Mouse (Mus musculus): ENCODE data around the gene Ctnnal1. TPM values are rescaled to one million over a fixed set of nuclear protein-coding genes. Genes with fewer than 3 reads are reported as not detected.

Ctnnal1 gene
- total RNA-seq, 1 experiment from 2014 or later = 7.7 TPM

- no peak for ATAC-seq (replicated peaks; ENCODE audit: low read depth, poor library complexity, severe bottlenecking)
These were observed 972 bp downstream of the Ctnnal1 start for GRCm38 (mm10) chr4:56864016-56864415.

- no peak for ATAC-seq (replicated peaks; ENCODE audit: low read depth, poor library complexity, severe bottlenecking)
These were observed 3.4 kb downstream of the Ctnnal1 start for GRCm38 (mm10) chr4:56861551-56861950.

DNA sequence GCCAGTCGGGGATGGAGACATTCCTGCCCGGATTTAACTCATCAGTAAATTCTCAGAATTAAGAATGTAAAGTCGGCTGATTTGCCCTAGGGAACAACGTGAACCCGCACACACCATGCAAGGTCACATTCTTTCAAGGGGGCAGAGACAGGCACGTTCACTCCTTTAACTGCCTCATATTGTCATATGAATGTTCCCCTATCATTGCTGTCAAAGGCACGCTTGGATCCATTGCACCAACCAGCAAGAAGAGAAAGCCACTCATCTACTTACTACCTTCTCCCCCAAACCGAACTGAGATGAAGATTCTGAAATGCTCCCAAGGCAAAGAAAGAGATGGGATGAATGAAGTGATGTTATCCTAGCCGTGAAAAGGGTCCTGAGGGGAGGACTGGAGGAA, 6.3 kb downstream of the Ctnnal1 start:
- ATAC-seq (replicated peaks; ENCODE audit: low read depth, poor library complexity, severe bottlenecking) = no peak

- ATAC-seq (replicated peaks; ENCODE audit: low read depth, poor library complexity, severe bottlenecking) = no peak
These were observed 8.5 kb downstream of the Ctnnal1 start for GRCm38 (mm10) chr4:56856371-56856949.

- ATAC-seq (replicated peaks; ENCODE audit: low read depth, poor library complexity, severe bottlenecking) = no peak
These were observed 9.1 kb downstream of the Ctnnal1 start for GRCm38 (mm10) chr4:56855935-56856334.

- no peak for ATAC-seq (replicated peaks; ENCODE audit: low read depth, poor library complexity, severe bottlenecking)
These were observed 14.3 kb downstream of the Ctnnal1 start for GRCm38 (mm10) chr4:56850724-56851123.

- no peak for ATAC-seq (replicated peaks; ENCODE audit: low read depth, poor library complexity, severe bottlenecking)
These were observed 16.9 kb downstream of the Ctnnal1 start for GRCm38 (mm10) chr4:56848044-56848443.

DNA sequence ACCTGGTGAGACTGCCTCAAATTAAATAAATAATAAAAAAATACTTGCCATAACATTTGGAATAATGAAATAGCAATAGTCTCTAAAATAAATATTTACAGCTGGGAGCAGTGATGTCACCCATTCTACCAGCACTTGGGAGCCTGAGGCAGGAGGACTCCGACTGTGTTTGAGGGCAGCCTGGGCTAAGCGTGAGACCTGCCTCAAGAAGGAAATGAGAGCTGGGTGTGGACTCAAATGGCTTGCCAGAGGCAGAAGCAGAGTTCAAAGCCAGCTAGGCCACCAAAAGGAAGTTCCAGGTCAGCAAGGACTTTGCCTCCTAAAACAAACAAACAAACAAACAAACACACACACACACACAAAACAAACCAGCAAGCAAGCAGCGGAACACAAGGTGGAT, 17.6 kb downstream of the Ctnnal1 start:
- no peak for ATAC-seq (replicated peaks; ENCODE audit: low read depth, poor library complexity, severe bottlenecking)

GRCm38 (mm10) chr4:56845896-56846533, 19.0 kb downstream of the Ctnnal1 start:
- no peak for ATAC-seq (replicated peaks; ENCODE audit: low read depth, poor library complexity, severe bottlenecking)

DNA sequence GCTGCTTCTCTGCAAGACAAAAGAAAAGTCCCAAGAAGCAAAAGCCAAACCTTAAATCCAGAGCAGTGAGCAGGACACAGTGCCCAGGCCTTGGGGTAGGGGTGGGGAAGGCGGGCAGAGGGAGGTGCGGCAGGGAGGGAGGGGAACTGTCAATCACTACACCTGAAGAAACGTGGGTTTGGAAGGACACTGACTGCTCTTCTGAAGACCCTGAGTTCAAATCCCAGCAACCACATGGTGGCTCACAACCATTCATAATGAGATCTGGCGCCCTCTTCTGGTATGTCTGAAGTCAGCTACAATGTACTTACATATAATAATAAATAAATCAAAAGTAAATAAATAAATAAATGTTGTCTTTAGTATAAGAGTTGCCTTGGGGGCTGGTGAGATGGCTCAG, 20.1 kb downstream of the Ctnnal1 start:
- no peak for ATAC-seq (replicated peaks; ENCODE audit: low read depth, poor library complexity, severe bottlenecking)

GRCm38 (mm10) chr4:56843963-56844362, 21.0 kb downstream of the Ctnnal1 start:
- no peak for ATAC-seq (replicated peaks; ENCODE audit: low read depth, poor library complexity, severe bottlenecking)

GRCm38 (mm10) chr4:56842501-56842900, 22.5 kb downstream of the Ctnnal1 start:
- no peak for ATAC-seq (replicated peaks; ENCODE audit: low read depth, poor library complexity, severe bottlenecking)

- no peak for ATAC-seq (replicated peaks; ENCODE audit: low read depth, poor library complexity, severe bottlenecking)
These were observed 24.7 kb downstream of the Ctnnal1 start for GRCm38 (mm10) chr4:56840297-56840696.

DNA sequence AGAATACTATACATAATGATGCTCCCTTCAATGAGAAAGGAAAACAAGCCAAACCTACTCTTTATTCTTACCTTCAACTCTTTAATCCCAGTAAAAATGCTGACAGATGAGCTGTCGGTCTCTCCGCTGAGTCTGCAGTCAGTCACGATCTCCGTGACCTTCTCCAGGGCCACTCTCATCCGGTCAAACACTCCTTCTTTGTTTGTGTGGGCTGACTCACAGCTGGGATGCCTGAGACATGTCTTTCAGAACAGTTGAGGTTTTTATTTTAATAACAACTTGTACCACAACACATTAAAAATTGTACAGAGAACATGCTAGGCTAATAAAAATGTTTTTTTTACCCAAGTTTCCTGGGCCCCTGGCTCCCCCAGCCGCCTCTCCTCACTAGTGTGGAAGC, 27.3 kb downstream of the Ctnnal1 start:
- ATAC-seq (replicated peaks; ENCODE audit: low read depth, poor library complexity, severe bottlenecking) = no peak

GRCm38 (mm10) chr4:56831998-56832397, 33.0 kb downstream of the Ctnnal1 start:
- ATAC-seq (replicated peaks; ENCODE audit: low read depth, poor library complexity, severe bottlenecking) = no peak

DNA sequence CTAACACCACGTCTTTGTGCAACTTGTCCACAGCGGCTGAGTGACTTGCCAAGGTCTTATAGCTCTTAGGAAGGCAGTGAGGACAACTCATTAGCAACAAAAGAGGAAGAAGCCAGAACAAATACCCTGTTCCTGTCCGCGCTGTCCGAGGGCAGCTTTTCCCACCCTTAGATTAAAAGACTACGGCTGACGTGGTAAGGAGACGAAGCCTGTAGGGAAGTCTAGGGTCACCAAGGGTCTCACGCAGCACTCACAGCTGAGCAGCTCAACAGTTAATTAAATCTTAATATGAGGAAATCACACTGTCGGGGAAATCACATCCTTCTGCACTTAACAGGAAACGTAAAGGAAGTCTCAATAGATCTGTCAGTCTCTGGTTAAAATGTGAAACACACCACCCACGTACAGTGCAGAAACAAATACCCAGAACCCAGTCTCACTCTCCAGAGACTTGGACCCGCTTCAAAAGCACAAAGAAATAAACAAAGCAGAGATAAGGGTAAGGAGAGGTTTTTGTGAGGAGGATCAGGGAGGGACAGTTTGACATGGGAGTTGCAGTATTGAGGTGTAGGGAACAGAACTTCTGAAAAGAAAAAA, 33.9 kb downstream of the Ctnnal1 start:
- no peak for ATAC-seq (replicated peaks; ENCODE audit: low read depth, poor library complexity, severe bottlenecking)

DNA sequence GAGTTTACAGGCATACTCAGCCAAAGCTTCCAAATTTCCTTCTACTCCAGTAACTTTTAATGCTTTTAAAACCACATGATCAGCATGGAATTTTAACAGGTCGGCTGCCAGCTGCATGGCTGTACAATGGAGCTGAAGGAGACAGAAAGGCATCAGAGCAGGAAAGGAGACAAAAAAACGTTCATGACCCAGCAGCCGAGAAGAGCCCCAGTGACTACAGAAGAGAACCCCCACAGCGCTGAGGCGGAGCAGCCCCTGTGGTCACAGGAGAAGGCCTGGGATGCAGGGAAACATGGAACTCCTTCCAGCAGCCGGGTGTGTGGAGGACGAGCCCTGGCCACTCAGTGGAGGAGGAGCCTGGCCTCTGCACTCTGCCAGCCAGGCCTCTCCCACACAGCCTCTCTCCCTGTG, 35.5 kb downstream of the Ctnnal1 start:
- no peak for ATAC-seq (replicated peaks; ENCODE audit: low read depth, poor library complexity, severe bottlenecking)

DNA sequence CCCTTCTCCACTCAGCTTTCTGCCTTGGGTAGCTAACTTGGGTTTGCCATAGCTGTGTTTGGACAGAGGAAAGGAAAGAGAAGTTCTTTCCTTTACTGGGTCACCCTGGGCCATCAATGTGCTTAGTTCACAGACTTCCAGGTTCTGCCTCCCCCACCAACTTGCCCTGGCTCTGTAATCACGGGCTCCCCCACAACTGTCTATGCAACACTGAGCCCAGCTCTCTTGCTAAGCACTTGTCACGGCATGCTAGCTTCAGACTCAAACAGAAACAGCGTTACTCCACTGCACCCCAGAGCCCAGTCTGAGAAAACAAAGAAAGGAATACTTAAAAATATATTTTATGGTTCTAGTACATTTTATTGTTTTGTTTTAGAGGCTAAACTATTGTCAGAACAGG, 36.1 kb downstream of the Ctnnal1 start:
- ATAC-seq (replicated peaks; ENCODE audit: low read depth, poor library complexity, severe bottlenecking) = no peak

DNA sequence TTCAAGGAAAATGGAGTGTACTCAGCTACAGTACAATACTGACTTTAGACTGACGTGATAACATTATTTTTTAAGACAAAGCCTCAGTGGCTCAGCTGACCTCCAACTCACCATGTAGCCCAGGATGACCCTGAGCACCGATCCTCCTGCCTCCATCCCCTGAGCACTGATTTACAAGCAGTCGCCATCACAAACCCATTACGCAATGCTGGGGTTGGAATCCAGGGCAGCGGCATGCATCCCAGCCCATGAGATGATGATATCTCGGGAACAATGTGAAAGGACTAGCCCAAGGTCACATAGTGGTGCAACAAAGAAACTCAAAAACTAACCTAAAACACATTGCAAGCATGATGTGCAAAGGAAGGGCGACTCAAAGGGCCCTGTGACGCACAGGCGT, 40.8 kb downstream of the Ctnnal1 start:
- ATAC-seq (replicated peaks; ENCODE audit: low read depth, poor library complexity, severe bottlenecking) = no peak

GRCm38 (mm10) chr4:56820017-56820550, 44.9 kb downstream of the Ctnnal1 start:
- ATAC-seq (replicated peaks; ENCODE audit: low read depth, poor library complexity, severe bottlenecking) = no peak

GRCm38 (mm10) chr4:56815131-56815530, 49.9 kb downstream of the Ctnnal1 start:
- no peak for ATAC-seq (replicated peaks; ENCODE audit: low read depth, poor library complexity, severe bottlenecking)

All from common myeloid progenitor, adult 5-6 weeks (primary cell).